Mouse (Mus musculus) hindbrain, postnatal 0 days (tissue): ENCODE data around the gene Rpl18a. TPM values are rescaled to one million over a fixed set of nuclear protein-coding genes. Genes with fewer than 3 reads are reported as not detected.
A peak's percentile ranks its signal among the peaks of the same experiment; 100 is the strongest.
"Not testable (repeated sequence)": the region's sequence is repeated elsewhere in the genome, so short reads cannot be mapped to it uniquely, and the experiment has no call there.

ENCODE experiments used
- ATAC-seq: fragments of 200-750 bp; cut with Nextera tagmentation; 2 replicates; pipeline ENCODE4 v1.8.0; 2017; ENCODE audit warnings: mild to moderate bottlenecking, moderate TSS enrichment, moderate library complexity
- DNase-seq: peaks from one replicate; pipeline ENCODE4 v3.0.0-alpha.2; 2015; ENCODE audit warnings: low spot score
- H3K27ac ChIP-seq: fragments of 300-500 bp; sonication (generic); 2 replicates; pipeline ENCODE4 v1.5.1; 2014; ENCODE audit warnings: mild to moderate bottlenecking
- H3K27me3 ChIP-seq: fragments of 300-500 bp; sonication (generic); 2 replicates; pipeline ENCODE4 v1.6.1; 2014; ENCODE audit warnings: low read length, mixed read lengths; ENCODE audit not compliant: insufficient read depth
- H3K36me3 ChIP-seq: fragments of 300-500 bp; sonication (generic); 2 replicates; pipeline ENCODE4 v1.6.1; 2014; ENCODE audit warnings: low read length, mixed read lengths; ENCODE audit not compliant: insufficient read depth
- H3K4me1 ChIP-seq: fragments of 300-500 bp; sonication (generic); 2 replicates; pipeline ENCODE4 v1.6.1; 2014; ENCODE audit warnings: antibody characterized with exemption, low read length, mixed read lengths; ENCODE audit not compliant: insufficient read depth
- H3K4me2 ChIP-seq: fragments of 300-500 bp; sonication (generic); 2 replicates; pipeline ENCODE4 v1.6.1; 2014; ENCODE audit warnings: low read depth, mild to moderate bottlenecking, low read length, moderate library complexity, mixed read lengths
- H3K4me3 ChIP-seq: fragments of 300-500 bp; sonication (generic); 2 replicates; pipeline ENCODE4 v1.5.1; 2014; ENCODE audit warnings: low read length
- H3K9ac ChIP-seq: fragments of 300-500 bp; sonication (generic); replicated peaks from 2 replicates; pipeline ENCODE4 v1.6.1; 2014; ENCODE audit warnings: mild to moderate bottlenecking, low read length, moderate library complexity, mixed read lengths
- H3K9me3 ChIP-seq: fragments of 300-500 bp; sonication (generic); 2 replicates; pipeline ENCODE4 v1.6.1; 2016; ENCODE audit warnings: low read length, mixed read lengths
- CTCF ChIP-seq: IDR thresholded peaks from 2 replicates; pipeline ENCODE4 v1.5.1; 2016; ENCODE audit warnings: antibody characterized with exemption, control low read depth, low read depth
- WGBS: fragments of 180-500 bp; shearing (Covaris S2); extraction: QIAGEN DNeasy Blood & Tissue Kit; methylation state at CpG from one replicate; pipeline ENCODE4 v1.1.7; 2014; 5-methylcytosine and 5-hydroxymethylcytosine counted together
- polyA plus RNA-seq: library from polyadenylated mRNA; unstranded; fragments of >200 nt; fragmentation: Nextera tagmentation; extraction: Ambion mirVana; gene quantifications from 2 replicates; pipeline ENCODE4 v1.2.1, GENCODE M21; 2015
- total RNA-seq: library from RNA; depleted of rRNA; stranded (reverse); fragments of >200 nt; gene quantifications from 2 replicates; pipeline ENCODE4 v1.2.3, GENCODE M21; 2014

Gene Rpl18a
- total and polyA plus RNA-seq, 2 experiments from 2014 or later, result 1,940 to 2,686 TPM

GRCm38 (mm10) chr8:70897681-70898413, 635 bp upstream of the Rpl18a start:
- Histone ChIP-seq H3K4me2 (peak overlapping the region; percentile 80), H3K27ac (peak overlapping the region; percentile 73), H3K9me3 (no peaks in the 10 kb centered on the region), H3K4me1 (peaks cover 5% of the 10 kb centered on the region; the same call in 1 of the 2 replicates), H3K9ac (peak overlapping the region; percentile 88), H3K27me3 (peaks cover 6% of the 10 kb centered on the region), H3K36me3 (peaks cover 18% of the 10 kb centered on the region), H3K4me3 (peak overlapping the region; percentile 86)
- WGBS, result 0% methylated on average over 20 of the region's 20 CpGs
- TF ChIP-seq CTCF, result peak; percentile 96
- DNase-seq, result peak; percentile 91
- peak; percentile 57 for ATAC-seq

- Histone ChIP-seq H3K4me3 (peak overlapping the region; percentile 86), H3K27me3 (peaks cover 18% of the 10 kb centered on the region), H3K9me3 (no peaks in the 10 kb centered on the region), H3K36me3 (peaks cover 18% of the 10 kb centered on the region), H3K4me2 (peak overlapping the region; percentile 97), H3K9ac (peak overlapping the region; percentile 88), H3K4me1 (peaks cover 5% of the 10 kb centered on the region; the same call in 1 of the 2 replicates), H3K27ac (peak overlapping the region; percentile 86)
- 3% methylated on average over 25 of the region's 25 CpGs for WGBS
- no peak for TF ChIP-seq CTCF
- ATAC-seq (no peak), DNase-seq (no peak)
These were observed 744 bp downstream of the Rpl18a start for GRCm38 (mm10) chr8:70896316-70897020.

- not testable (repeated sequence) for ATAC-seq, H3K4me1 ChIP-seq, H3K27ac ChIP-seq, DNase-seq, H3K9me3 ChIP-seq, H3K9ac ChIP-seq
- WGBS, result 68% methylated on average over 22 of the region's 24 CpGs
- peak overlapping the region; percentile 97 for H3K4me2 ChIP-seq
- peaks cover 18% of the 10 kb centered on the region for H3K36me3 ChIP-seq
- H3K27me3 ChIP-seq, result peaks cover 24% of the 10 kb centered on the region
- peak overlapping the region; percentile 86 for H3K4me3 ChIP-seq
These were observed 1.5 kb downstream of the Rpl18a start for GRCm38 (mm10) chr8:70895571-70896259.

GRCm38 (mm10) chr8:70894771-70895545, 2.3 kb downstream of the Rpl18a start:
- DNase-seq, result no peak
- peaks cover 24% of the 10 kb centered on the region for H3K27me3 ChIP-seq
- H3K4me3 ChIP-seq, result no peak overlapping the region
- H3K4me2 ChIP-seq, result no peak overlapping the region
- no peak overlapping the region for H3K27ac ChIP-seq
- no peaks in the 10 kb centered on the region for H3K9me3 ChIP-seq
- no peak overlapping the region for H3K9ac ChIP-seq
- H3K36me3 ChIP-seq, result peaks cover 18% of the 10 kb centered on the region
- no peak for ATAC-seq
- peaks cover 5% of the 10 kb centered on the region; the same call in 1 of the 2 replicates for H3K4me1 ChIP-seq
- WGBS, result 77% methylated on average over 8 of the region's 8 CpGs
- no peak for TF ChIP-seq CTCF

- H3K36me3 ChIP-seq, result peaks cover 18% of the 10 kb centered on the region
- 70% methylated on average over 2 of the region's 2 CpGs for WGBS
- DNase-seq, result no peak
- H3K4me1 ChIP-seq, result peaks cover 5% of the 10 kb centered on the region; the same call in 1 of the 2 replicates
- H3K9ac ChIP-seq, result no peak overlapping the region
- no peak overlapping the region for H3K4me3 ChIP-seq
- H3K27ac ChIP-seq, result no peak overlapping the region
- H3K4me2 ChIP-seq, result no peak overlapping the region
- no peak for TF ChIP-seq CTCF
- no peaks in the 10 kb centered on the region for H3K9me3 ChIP-seq
- H3K27me3 ChIP-seq, result peaks cover 24% of the 10 kb centered on the region
- no peak for ATAC-seq
These were observed 2.9 kb downstream of the Rpl18a start for GRCm38 (mm10) chr8:70894385-70894720.

- no peaks in the 10 kb centered on the region for H3K9me3 ChIP-seq
- H3K4me2 ChIP-seq, result no peak overlapping the region
- TF ChIP-seq CTCF, result peak; percentile 80
- peak; percentile 88 for DNase-seq
- peaks cover 5% of the 10 kb centered on the region; the same call in 1 of the 2 replicates for H3K4me1 ChIP-seq
- no peak overlapping the region for H3K4me3 ChIP-seq
- ATAC-seq, result 0 out of 2 replicates have a peak, but pooled peaks have one; percentile 16
- no peak overlapping the region for H3K9ac ChIP-seq
- peaks cover 24% of the 10 kb centered on the region for H3K27me3 ChIP-seq
- WGBS, result 32% methylated on average over 12 of the region's 12 CpGs
- no peak overlapping the region for H3K27ac ChIP-seq
- H3K36me3 ChIP-seq, result peaks cover 18% of the 10 kb centered on the region
These were observed 3.4 kb downstream of the Rpl18a start for GRCm38 (mm10) chr8:70893656-70894384.
